Mouse (Mus musculus): ENCODE measurements around the gene Blmh.

DNA sequence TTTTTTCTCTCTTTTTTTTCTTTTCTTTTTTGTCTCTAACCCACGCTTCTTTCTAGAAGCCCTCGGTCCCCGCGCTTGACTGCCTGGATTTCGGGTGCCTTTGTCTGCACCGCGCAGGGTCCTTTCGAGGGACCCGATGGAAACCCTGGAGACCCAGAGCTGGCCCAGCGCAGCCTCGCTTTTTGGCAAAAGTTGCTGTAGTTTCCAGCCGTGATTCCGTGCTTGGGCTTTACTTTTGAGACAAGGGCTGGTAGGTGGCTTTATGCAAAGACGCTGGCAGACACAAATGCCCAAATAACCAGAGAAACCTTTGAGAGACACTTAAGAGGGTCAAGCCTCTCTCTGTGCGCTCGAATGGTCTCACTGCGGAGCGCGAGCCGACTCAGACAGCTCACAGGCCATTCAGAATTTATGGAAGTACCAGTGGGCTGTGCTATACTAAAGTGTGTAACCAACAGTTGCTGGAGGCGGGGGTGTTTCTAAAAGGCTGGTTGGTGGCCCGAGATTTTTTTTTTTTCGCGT is 74.2 kb downstream of the Blmh start:
- no peak for TF ChIP-seq CTCF (IDR thresholded peaks at IDR 0.05; ENCODE audit: low read depth)
- TF ChIP-seq EP300 (IDR thresholded peaks at IDR 0.05; ENCODE audit: low read depth) = no peak

Measured in liver, embryonic 14.5 days (tissue).